Comparison of ENCODE assay signal across 17 mouse cellular contexts in the genomic region with DNA sequence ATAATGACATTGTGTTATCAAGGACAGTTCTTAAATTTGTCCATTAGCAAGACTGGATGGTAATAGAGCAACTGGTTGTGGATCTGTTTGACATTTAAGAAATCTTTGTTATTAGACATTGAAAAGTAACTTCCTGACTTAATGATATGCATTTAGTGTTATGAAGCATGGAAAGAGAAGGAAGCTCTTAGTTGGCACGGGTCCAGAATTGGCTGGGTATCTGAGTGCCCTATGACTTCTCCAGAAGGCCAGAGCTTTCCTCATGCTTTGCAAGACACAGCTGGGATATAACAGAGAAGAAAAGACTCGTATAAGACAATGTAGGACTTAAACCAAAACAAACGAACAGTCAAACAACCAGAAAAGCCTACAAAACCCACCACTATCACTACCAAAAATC.
A peak's percentile ranks its signal among the peaks of the same experiment; 100 is the strongest.
DNase-seq lines count a peak whose midpoint lies in the region; ATAC-seq and TF ChIP-seq lines count a peak whose summit lies in the region.
"Had no signal": no experiment of that assay in that cellular context is flagged by ENCODE, and none has a peak within 500 bp of the region (broad histone marks: within the 10 kb centered on the region; RNA-seq: fewer than 3 reads in every experiment).

No protein-coding gene starts in this region.

- ATAC-seq in liver, embryonic 12.5 days: no peak
- ATAC-seq: intestine, postnatal 0 days; midbrain, embryonic 13.5 days had no signal

- H3K27ac ChIP-seq in liver, adult 2 months (replicated peaks; ENCODE audit: insufficient read depth, low read depth, low read length): no peak overlapping the region
- H3K27ac ChIP-seq in liver, embryonic 12.5 days: no peak overlapping the region
- H3K27ac ChIP-seq: embryonic facial prominence, embryonic 12.5 days; heart, embryonic 13.5 days; hindbrain, embryonic 12.5 days; limb, embryonic 13.5 days; midbrain, embryonic 13.5 days had no signal

- H3K4me3 ChIP-seq in liver, adult 2 months (ENCODE audit: insufficient read depth, low read depth, low read length): no peak overlapping the region
- H3K4me3 ChIP-seq in liver, embryonic 12.5 days: no peak overlapping the region
- H3K4me3 ChIP-seq: embryonic facial prominence, embryonic 12.5 days; heart, embryonic 13.5 days; hindbrain, embryonic 12.5 days; limb, embryonic 13.5 days; midbrain, embryonic 13.5 days had no signal

- no peak for TF ChIP-seq POLR2A in liver, adult 2 months (IDR thresholded peaks at IDR 0.05; ENCODE audit: extremely low read depth, insufficient read depth, low read length)

- 48% methylated on average over 3 of the region's 3 CpGs for WGBS in liver, adult 2 months
- 50% methylated on average over 3 of the region's 3 CpGs for WGBS in liver, embryonic 12.5 days (ENCODE audit: insufficient replicate concordance)

- no peak overlapping the region for H3K9ac ChIP-seq in liver, adult 2 months (ENCODE audit: low read depth, low read length)
- H3K9ac ChIP-seq in liver, embryonic 12.5 days: no peak overlapping the region
- H3K9ac ChIP-seq: embryonic facial prominence, embryonic 12.5 days; heart, embryonic 13.5 days; hindbrain, embryonic 12.5 days; limb, embryonic 13.5 days; midbrain, embryonic 13.5 days had no signal

- H3K27me3 ChIP-seq in liver, adult 2 months (ENCODE audit: control insufficient read depth, insufficient read depth, low read length): no peaks in the 10 kb centered on the region
- no peaks in the 10 kb centered on the region for H3K27me3 ChIP-seq in liver, embryonic 12.5 days (replicated peaks)
- H3K27me3 ChIP-seq: embryonic facial prominence, embryonic 12.5 days; heart, embryonic 13.5 days; hindbrain, embryonic 12.5 days; limb, embryonic 13.5 days; midbrain, embryonic 13.5 days had no signal

- no peak for TF ChIP-seq CTCF in liver, adult 2 months (IDR thresholded peaks at IDR 0.05; ENCODE audit: low read depth, low read length)

- no peaks in the 10 kb centered on the region for H3K36me3 ChIP-seq in liver, adult 2 months (ENCODE audit: control insufficient read depth, insufficient read depth, low read length)
- no peaks in the 10 kb centered on the region for H3K36me3 ChIP-seq in liver, embryonic 12.5 days
- H3K36me3 ChIP-seq: embryonic facial prominence, embryonic 12.5 days; heart, embryonic 13.5 days; hindbrain, embryonic 12.5 days; limb, embryonic 13.5 days; midbrain, embryonic 13.5 days had no signal

- no peaks in the 10 kb centered on the region for H3K9me3 ChIP-seq in liver, embryonic 12.5 days (replicated peaks)
- H3K9me3 ChIP-seq: embryonic facial prominence, embryonic 12.5 days; heart, embryonic 13.5 days; hindbrain, embryonic 12.5 days; limb, embryonic 13.5 days; midbrain, embryonic 13.5 days had no signal

- H3K4me1 ChIP-seq in liver, adult 2 months (ENCODE audit: control insufficient read depth, insufficient read depth, low read length): no peaks in the 10 kb centered on the region
- H3K4me1 ChIP-seq in liver, embryonic 12.5 days: no peaks in the 10 kb centered on the region
- H3K4me1 ChIP-seq: embryonic facial prominence, embryonic 12.5 days; heart, embryonic 13.5 days; hindbrain, embryonic 12.5 days; limb, embryonic 13.5 days; midbrain, embryonic 13.5 days had no signal

- H3K79me2 ChIP-seq in liver, adult 2 months (ENCODE audit: control insufficient read depth, insufficient read depth, low read length): no peaks in the 10 kb centered on the region

- no peak overlapping the region for H3K4me2 ChIP-seq in liver, embryonic 12.5 days
- H3K4me2 ChIP-seq: embryonic facial prominence, embryonic 12.5 days; heart, embryonic 13.5 days; hindbrain, embryonic 12.5 days; limb, embryonic 13.5 days; midbrain, embryonic 13.5 days had no signal

- DNase-seq in heart, postnatal 4 days: peak; percentile 25
- no peak for DNase-seq in heart, adult 9 months (ENCODE audit: low spot score in 2 of 2)
- peak; percentile 6 for DNase-seq in liver, adult 2 months (ENCODE audit: extremely low read depth, low read depth, low spot score)
- peak; percentile 11 for DNase-seq in adipocyte (ENCODE audit: low spot score)
- DNase-seq in adrenal gland, postnatal 36 days: peak; percentile 19 to 33
- no peak for DNase-seq in ovary, postnatal 14 days (ENCODE audit: low spot score)
- DNase-seq: cerebellum, adult 18-20 months; gastrocnemius, postnatal 25 days; heart, adult 18-20 months; kidney, postnatal 36 days had no signal

Comparison
In these comparisons a context has a peak if more than half of its experiments do, and no peak if none do; other contexts are left out.
1. DNase-seq: peak in heart, postnatal 4 days (single experiment), liver, adult 2 months (single experiment), adipocyte (single experiment) and adrenal gland, postnatal 36 days (2 of 2); none in heart, adult 9 months (0 of 2) and ovary, postnatal 14 days (single experiment).